Mouse (Mus musculus): ENCODE data around the gene Olfr847.

The Olfr847 gene

DNA sequence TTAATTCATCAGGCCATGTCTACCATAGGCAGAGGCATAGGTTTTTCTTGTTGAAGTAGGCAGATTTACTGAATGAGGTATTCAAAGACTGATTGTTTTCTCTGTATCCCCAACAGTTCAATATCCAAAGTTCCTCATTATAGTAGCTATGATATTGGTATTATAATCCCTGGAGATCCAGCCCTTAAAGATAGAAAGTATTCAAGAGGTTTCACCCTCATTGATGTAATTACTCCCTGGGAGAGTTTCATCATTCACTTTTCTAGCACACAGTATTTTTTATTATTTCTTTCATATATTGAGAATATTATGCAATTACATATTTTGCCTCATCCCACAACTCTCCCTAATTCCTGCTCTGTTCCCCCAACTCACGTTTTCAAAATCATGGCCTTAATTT lies at the start of gene Olfr847:
TSS of gene Olfr847 (minus strand) at position 101 of the 400 bp plus-strand sequence.
- in situ Hi-C loops (cut with MboI, MseI), result no loop called here

DNA sequence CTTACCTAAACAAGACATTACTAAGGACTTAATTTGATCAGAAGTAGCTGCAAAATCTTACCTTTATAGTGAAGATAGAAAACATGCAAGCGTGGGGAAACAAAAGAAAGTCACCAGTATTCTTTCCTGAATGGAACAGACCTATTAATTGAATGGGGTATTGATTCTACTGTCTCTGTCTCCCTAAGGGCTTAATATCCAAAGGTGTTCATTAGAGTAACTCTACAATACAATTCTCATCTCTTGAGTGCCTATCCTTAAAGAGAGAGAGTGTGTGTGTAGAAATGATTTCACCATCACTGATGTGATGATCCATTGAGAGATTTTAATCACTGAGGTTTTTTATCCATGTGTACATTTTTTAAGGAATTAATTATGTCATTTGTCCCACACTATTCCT lies 14.6 kb downstream of the Olfr847 start, which contains the start of gene Olfr846:
TSS of gene Olfr846 (minus strand) at position 101 of the 400 bp plus-strand sequence.
- in situ Hi-C loops (cut with MboI, MseI), result no loop called here

DNA sequence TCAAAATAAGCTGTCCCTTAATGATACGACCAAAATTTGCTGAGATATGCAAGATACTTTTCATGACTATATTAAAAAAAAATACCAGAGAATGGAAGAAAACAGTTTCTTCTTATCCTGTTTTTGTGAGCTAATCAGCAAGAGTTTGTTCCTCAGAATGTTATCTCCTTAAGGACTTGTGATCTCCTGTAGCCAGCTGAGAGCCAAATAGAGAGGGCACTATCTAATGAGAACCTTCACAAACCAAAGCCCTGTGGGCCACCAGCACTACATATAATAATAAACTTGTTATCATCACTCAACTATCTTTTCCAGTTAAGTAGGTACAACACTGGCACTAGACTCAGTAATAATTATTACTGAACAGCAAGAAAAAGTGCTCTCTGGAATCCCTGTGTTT lies 42.3 kb downstream of the Olfr847 start, which contains the start of gene Olfr845:
TSS of gene Olfr845 (plus strand) at position 301 of the 400 bp plus-strand sequence.
- in situ Hi-C loops (cut with MboI, MseI), result no loop called here
